Mouse (Mus musculus) inflammation-experienced regulatory T-cells, adult 6 months (primary cell): ENCODE data around the gene Sirt2. TPM values are rescaled to one million over a fixed set of nuclear protein-coding genes. Genes with fewer than 3 reads are reported as not detected.
A peak's percentile ranks its signal among the peaks of the same experiment; 100 is the strongest.

Experiments used
- ATAC-seq: one replicate; pipeline ENCODE4 v1.8.0; 2017
- polyA plus RNA-seq, 3 experiments: library from polyadenylated mRNA; unstranded; fragments of 100-300 nt; shearing (Covaris generic); gene quantifications; one replicate each; pipeline ENCODE4 v1.2.1; 2017

The Sirt2 gene
- polyA plus RNA-seq, 3 experiments from 2014 or later, result 65.3 to 134 (median 90.9) TPM

DNA sequence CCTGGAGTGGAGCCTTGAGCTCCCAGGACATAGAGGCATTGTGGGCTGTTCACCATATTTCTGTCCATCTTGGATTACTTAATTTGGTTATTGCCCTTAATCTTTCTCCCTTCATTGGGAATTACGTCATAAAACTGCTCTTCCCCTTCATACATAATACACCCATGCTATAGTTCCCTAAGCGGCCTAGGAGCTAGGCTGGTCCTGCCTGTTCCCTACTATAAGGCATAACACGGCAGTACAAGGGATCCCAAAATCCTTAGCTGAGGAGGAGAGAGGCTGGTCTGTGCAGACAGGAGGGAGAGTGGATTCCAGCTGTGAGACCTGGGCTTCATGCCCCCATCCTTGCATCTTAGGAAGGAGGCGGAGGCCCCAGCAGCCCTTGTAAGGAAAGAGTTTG, 51.4 kb downstream of the Sirt2 start:
- ATAC-seq, result no peak

DNA sequence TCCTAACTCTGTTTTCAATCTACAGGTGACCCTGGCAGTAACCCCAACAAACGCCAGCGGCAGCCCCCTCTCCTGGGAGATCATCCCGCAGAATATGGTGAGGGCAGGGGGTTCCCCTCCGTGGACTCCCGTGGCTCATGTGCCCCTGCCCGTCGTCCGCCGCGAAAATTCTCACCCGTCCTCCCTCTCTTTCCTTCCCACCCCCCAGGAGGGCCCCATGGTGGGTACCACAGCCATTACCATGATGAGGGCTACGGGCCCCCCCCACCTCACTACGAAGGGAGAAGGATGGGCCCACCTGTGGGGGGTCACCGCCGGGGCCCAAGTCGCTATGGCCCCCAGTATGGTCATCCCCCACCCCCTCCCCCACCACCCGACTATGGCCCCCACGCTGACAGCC, 51.9 kb downstream of the Sirt2 start:
- no peak for ATAC-seq

DNA sequence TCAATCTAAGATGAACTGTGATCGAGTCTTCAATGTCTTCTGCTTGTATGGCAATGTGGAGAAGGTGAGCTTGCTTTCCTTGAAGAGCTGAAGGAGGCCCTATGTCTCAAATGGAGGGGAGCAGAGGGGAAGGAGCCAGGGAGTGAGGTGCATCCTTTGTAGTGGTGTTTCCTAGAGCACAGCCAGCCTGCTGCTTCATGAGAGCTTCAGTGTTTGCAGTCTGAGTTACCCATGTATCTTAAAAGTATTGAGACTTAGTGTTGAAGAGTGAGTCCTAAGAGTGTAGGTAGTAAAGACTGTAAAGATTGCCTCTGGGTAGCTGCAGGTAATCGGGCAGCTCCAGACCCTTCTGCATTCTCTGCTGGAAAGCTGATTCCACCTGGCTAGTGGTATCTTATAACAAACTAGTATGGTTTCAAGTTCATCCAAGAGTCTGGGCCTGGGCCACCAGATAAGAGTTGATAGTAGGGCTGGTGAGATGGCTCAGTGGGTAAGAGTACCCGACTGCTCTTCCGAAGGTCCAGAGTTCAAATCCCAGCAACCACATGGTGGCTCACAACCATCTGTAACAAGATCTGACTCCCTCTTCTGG, 52.4 kb downstream of the Sirt2 start:
- ATAC-seq, result no peak

- no peak for ATAC-seq
Measured at GRCm38 (mm10) chr7:28819571-28819970, 53.0 kb downstream of the Sirt2 start.

GRCm38 (mm10) chr7:28820358-28821260, 54.1 kb downstream of the Sirt2 start:
- peak; percentile 29 for ATAC-seq

DNA sequence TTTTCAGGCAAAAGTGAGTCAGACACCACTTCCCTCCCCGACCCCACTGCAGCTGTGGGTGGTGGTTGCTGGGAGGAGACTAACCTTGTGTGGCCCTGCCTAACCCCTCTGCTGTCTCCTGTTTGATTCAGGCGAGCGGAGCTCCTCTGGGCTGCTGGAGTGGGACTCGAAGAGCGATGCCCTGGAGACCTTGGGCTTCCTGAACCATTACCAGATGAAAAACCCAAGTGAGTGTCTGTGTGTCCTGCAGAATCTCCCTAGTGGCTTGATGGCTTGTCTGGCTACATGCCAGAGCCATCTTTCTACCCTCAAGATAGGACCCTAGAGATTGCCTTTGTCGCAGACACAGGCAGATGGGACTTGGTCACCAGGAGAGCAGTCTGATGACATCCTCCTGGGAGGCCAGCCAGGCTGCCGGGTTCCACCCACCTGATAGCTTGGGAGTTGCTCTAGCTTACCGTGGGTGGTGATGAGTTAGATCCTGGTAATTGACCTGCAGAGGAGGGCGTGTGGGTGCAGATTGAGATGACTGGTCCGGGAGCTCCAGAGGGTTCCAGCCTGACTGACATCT, 54.8 kb downstream of the Sirt2 start:
- peak; percentile 64 for ATAC-seq

DNA sequence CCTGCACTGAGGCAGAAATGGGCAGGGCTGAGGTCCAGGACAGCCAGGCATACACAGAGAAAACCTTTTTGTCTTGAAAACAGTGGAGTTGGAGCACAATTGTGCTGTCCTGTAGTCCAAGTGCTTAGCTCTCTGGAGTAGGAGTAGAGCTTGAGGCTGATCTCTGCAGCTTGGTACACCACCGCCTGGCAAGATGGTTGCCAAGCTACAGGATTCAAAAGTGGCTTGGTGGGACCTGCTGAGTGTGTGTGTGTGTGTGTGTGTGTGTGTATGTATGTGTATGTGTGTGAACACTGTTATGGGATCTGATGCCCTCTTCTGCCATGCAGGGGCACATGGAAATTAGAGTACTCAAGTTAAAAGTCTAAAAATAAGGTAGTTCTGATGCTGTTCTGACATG, 56.0 kb downstream of the Sirt2 start:
- no peak for ATAC-seq

GRCm38 (mm10) chr7:28822993-28823903, 56.7 kb downstream of the Sirt2 start:
- no peak for ATAC-seq

DNA sequence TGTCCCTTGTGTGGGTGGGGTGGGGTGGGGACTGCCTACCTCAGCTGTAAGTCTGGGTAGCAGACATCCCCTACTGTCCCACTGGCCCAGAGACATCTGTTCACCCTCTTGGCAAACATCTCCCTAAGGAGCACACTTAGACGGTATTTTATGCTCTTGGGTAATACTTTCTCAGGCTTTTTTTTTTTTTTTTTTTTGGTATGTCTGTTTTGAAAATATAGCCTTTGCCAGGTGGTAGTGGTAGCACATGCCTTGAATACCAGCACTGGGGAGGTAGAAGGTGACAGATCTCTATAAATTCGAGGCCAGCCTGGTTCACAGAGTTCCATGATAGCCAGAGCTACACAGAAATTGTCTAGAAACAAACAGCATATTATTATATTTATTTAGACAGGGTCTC, 57.4 kb downstream of the Sirt2 start:
- ATAC-seq, result no peak

- ATAC-seq, result peak; percentile 82
Measured at GRCm38 (mm10) chr7:28824941-28825685, 58.6 kb downstream of the Sirt2 start, which contains the start of gene Ech1. Gene Ech1, plus strand, starts transcription at chr7:28825217.

- no peak for ATAC-seq
Measured at GRCm38 (mm10) chr7:28825686-28826401, 59.3 kb downstream of the Sirt2 start.

DNA sequence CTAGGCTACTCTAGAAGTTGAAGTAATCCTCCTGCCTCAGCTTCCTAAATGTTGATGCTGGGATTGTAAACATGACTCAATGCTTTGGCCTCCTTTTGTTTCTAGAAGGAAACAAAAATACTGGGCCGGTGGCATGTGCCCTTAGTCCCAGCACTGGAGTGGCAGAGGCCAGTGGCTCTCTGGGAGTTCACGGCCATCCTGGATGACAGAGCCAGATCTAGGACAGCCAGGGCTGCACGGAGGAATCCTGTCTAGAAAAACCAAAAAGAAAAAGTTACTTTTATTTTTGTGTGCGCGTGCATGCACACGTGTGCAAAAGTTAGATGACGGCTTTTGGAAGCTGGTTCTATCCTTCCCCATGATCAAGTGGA, 59.9 kb downstream of the Sirt2 start:
- ATAC-seq, result no peak

DNA sequence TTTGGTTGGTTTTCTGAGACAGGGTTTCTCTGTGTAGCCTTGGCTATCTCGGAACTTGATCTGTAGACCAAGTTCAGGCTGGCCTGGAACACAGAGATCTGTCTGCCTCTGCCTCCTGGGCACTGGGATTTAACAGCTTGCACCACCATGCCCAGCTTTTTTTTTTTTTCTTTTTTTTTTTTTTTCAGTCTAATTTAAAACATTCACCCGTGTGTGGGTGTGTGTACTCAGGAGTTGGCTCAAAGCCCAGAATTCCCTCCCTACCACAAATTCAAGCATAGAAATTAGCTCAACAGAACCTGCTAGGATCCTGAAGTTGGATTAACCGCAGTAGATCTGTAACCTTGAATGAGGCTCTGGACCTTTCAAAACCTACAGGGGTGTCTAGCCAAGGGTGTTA, 60.8 kb downstream of the Sirt2 start:
- ATAC-seq, result no peak

- ATAC-seq, result no peak
Measured at GRCm38 (mm10) chr7:28829821-28830220, 63.3 kb downstream of the Sirt2 start.

GRCm38 (mm10) chr7:28830981-28831380, 64.4 kb downstream of the Sirt2 start:
- ATAC-seq, result no peak

GRCm38 (mm10) chr7:28831411-28832125, 65.0 kb downstream of the Sirt2 start:
- ATAC-seq, result no peak

DNA sequence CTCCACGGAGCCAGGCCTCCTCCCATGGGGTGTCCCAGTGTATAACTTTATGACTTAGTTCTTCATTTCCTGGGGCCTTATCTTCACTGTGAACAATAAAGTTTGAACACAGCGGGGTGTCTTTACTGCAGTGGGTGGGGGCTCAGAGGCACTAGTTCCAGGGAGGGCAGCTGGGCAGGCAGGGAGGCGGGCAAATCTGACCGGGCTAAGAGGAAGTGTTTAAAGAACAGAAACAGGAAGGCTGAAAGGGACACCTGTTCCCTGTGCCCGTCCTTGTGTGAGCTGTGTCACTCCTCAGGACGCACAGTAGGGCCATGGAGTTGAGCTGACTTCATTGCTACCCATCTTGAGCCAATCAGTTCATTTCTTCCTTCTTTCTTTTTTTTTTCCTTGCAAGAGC, 65.6 kb downstream of the Sirt2 start:
- no peak for ATAC-seq

DNA sequence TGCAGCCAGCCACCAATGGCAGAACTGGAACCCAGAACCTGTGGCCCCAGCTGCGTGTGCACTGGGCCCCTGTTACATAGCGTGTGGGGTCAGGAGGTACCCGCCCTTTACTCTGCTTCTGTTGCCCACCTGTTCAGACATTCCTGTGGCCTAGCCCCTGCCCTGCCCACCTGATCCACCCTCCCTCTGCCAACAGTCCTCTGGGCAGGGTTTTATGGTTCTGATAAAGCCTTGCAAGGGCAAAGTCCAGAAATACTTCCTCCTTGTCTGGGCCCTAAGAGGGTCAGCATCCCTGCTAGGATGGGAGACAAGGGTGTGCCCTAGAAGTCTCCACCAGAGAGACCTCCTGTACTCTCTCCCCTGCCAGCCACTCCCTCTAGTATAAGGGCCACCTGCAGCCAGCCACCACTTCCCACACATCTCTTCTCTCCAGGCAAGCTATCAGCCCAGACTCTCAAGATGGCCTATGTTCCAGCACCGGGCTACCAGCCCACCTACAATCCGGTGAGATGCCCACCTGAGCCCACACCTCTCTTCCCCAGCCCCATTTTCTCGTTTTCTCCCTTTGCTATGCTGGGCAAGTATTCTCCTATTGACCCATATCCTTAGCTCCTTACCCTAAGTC, 67.3 kb downstream of the Sirt2 start, which contains the start of gene Lgals4:
Gene Lgals4 (plus strand): TSS at position 132 of the 625 bp plus-strand sequence.
- no peak for ATAC-seq

- ATAC-seq, result no peak
Measured at GRCm38 (mm10) chr7:28836936-28837335, 70.4 kb downstream of the Sirt2 start.
